Mouse (Mus musculus) erythroblast, adult 5-6 weeks (primary cell): ENCODE measurements around the gene Mllt10. TPM values are rescaled to one million over a fixed set of nuclear protein-coding genes. Genes with fewer than 3 reads are reported as not detected.
A peak's percentile ranks its signal among the peaks of the same experiment; 100 is the strongest.

Source experiments
- ATAC-seq: replicated peaks from 2 replicates; pipeline ENCODE4 v1.8.0; 2016; ENCODE audit warnings: moderate number of reproducible peaks, mild to moderate bottlenecking, moderate TSS enrichment, inconsistent platforms; ENCODE audit not compliant: poor library complexity, low FRiP score, severe bottlenecking
- total RNA-seq, 2 experiments: library from RNA; stranded (forward) in 1 of 2; stranded (reverse) in 1 of 2; fragments of 150-400 nt in 1 of 2; fragments of 200-764, 138-1000 nt in 1 of 2; gene quantifications; 2 replicates each; pipeline versions ENCODE4 v1.2.3 to v1.2.4; 2015 to 2017; ENCODE audit warnings: low replicate concordance in 2 of 2

Mllt10 gene
- total RNA-seq (2015; ENCODE audit: low replicate concordance) (20.8 and 27.4 TPM in 2 replicates), total RNA-seq (2017; ENCODE audit: low replicate concordance) (18.1 and 18.3 TPM in 2 replicates)

DNA sequence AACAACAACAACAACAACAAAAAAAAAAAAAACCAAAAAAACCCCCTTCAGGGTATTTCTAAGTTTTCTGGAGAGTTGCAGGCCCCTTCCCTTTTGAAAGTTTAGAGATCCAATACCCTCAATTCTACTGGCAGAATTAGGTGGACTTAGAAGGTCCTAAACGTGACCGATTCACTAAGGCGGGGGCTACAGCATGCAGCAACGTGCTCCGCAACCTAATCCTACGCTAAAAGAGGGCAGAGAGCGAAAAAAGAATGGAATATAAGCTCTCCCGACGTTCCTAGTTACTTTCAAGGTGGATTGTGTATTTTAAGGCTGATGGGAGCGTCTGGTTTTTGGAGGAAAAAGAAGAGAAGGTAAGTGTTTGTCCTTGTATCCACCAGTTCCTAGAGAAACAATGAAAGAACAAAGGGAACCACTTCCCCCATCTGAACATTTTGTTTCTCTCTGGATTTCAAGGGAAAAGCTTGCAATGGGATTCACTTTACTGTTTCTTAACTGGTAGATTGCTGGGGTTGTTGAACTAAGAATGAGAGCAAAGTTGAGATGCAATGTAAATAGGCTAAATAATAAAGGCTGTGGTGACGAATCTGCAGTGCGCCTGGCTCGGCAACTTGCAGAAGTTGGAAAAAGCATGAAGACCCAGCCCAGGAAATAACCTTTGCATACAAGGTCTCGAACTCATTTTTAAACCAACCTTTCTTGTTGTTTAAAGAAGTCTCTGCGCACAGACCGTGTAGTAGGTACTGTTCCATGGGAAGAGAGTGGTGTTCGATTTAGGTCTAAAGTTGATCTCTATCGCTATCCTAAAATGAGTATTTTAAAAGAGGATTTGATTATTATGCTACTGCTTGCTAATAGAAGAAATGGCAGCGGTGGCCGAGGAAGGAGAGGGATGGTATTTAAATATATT, at the start of gene Mllt10:
Gene Mllt10, plus strand, starts transcription at position 222 of the 913 bp plus-strand sequence.
- no peak for ATAC-seq

DNA sequence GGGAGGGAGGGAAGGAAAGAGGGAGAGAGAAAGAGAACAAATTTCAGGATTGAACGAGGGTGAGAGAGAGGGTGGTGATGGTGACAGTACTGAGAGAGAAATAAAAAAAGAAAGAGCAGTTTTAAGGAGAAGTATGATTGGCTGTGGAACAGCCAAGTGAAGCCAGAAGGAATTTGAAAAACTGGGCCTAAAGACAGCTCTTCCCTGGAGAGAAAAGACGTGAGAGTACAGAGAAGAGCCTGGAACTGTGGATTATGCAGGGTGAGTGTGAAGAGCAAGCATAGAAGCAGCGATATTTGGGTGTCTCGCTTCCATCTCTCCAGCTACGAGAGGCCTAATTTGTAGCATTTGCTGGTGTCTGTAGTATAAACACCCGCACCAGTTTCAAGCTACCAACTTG, 43.8 kb upstream of the Mllt10 start:
- ATAC-seq: no peak

- ATAC-seq: no peak
These were observed 42.2 kb upstream of the Mllt10 start for GRCm38 (mm10) chr2:18012866-18013265.

DNA sequence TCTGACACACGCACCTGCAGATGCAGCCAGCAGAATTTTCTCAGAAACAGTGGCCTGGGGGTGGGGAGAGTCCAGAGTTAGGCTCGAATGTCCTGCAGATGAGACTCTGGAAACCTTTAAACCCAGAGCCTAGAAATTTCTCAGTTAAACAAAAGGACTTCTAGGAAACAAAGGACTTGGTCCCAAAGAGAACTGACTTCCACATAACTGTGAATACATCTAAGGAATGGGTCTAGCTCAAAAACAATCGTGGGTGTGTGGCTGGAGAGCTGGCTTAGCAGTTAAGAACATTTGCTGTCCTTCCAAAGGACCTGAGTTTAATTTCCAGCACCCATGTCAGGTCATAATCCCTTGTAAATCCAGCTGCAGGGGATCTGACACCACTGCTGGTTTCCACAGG, 39.5 kb upstream of the Mllt10 start:
- ATAC-seq: no peak

GRCm38 (mm10) chr2:18016639-18017038, 38.4 kb upstream of the Mllt10 start:
- no peak for ATAC-seq

GRCm38 (mm10) chr2:18017321-18017720, 37.7 kb upstream of the Mllt10 start:
- no peak for ATAC-seq

- no peak for ATAC-seq
These were observed 35.9 kb upstream of the Mllt10 start for GRCm38 (mm10) chr2:18019122-18019521.

DNA sequence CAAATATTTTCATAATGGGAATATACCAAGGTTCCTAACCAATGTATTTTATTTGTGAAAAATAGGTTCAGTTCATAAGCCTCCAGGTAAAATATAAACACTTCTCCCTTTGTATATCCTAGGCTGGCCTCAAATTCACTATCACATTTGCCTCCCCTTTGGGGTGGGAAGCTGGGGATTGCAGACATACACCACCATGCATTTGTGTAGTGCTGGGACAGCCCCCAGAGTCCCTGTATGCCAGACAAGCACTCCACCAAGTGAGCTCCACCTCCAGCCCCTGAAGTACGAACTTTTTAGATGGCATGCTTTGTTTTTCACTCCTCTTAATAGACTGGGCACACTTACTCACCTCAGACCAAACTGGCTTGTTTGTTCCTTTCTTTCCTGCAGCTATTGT, 32.2 kb upstream of the Mllt10 start:
- ATAC-seq: no peak

DNA sequence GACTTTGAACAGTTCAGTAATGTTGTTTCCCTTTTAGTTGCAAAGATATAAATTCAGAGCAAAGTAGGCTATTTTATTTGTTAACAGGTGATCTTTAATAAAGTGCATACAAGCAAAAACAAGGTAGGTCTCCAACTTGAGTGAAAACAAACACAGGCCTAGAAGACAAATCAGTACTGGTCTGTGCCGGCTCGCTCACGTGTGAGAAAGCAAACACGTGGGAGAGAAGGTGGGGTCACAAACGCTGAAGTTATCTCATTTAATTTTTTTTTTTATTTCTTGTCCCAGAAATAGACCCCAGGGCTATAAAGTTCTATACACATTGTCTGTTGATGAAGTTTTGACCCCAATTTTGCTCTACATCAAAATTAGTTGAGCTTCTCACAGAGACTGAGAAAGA, 29.9 kb upstream of the Mllt10 start:
- no peak for ATAC-seq

- no peak for ATAC-seq
These were observed 29.3 kb upstream of the Mllt10 start for GRCm38 (mm10) chr2:18025781-18026115.

DNA sequence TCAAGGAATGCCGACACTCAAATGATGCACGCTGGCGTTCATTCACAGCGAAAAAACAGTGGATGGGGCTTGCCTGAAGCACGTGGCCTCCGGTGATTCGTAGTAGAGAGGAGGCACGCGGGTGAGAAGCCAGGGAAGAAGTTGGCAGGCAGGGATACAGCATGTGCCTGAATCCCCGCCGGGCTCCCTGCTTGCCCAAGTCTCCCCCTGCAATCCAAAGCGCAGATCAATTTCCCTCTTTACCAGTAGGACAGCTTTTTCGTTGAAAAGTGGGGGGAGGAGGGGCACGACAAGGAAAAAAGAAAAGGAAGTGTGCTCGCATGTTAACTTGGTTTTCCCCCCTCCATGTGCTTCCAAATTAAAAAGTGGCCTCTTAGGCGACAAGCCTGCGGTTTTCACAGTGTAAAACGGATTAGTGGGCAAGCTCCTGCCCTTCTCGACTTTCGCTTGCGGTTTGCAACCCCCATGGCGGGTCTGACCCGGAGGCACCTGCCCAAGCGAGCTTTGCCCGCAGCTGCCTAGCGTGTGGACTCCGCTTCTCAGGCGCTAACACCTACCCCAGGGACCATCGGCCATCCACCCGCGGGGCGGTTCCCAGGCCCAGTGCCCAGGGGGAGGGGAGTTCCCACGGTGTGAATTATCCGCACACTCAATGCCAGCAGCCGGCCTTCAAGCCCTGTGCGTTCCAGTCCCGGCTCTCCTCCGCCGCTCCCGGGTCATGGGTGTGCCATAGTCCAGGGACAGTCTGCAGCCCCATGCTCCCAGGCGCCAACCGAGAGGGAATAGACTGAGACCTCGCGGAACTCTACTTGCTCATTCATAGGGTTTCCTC, 28.7 kb upstream of the Mllt10 start:
- ATAC-seq: no peak

- ATAC-seq: peak; percentile 89
These were observed 27.4 kb upstream of the Mllt10 start for GRCm38 (mm10) chr2:18027448-18028139.

DNA sequence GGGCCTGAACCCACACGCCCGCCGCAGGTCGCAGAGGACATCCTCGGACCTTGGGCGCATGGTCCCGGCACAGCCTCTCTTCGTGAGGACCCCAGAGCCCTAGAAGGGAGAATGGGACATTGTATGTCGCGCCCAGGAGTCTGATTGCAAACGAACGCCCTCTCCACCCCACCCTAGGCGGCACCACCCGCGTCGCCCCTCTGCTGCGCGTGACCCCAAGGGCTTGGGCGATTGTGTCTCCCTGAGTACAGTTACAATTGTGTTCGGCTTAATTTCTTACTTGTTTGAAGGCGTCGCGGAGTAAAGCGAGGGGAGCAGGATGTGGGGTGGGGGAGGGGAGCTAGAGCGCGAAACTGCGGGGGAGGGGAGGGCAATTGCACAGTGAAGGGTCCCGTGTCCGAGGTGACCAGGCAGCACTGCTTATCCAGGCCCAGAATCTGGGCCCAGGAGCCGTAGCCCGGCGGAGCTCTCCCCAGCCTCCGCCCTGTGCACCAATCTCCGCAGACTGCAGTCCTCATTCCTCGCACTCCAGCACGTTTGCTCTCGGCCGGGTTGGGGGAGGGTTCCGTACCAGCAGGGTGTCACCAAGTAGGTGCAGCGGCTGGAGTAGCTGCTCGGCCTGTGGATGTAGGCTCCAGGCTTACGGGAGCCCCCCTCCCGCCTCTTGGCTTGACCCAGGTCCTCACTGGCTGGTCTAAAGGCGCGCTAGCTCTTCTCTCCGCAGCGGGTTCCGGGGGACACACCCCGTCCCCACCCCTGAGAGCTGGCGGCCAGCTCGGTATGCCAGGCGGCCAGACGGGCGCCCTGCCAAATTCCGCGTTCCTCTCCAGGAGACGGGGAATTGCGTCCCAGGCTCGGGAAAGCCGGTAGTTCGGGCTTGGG, 26.7 kb upstream of the Mllt10 start:
- ATAC-seq: peak; percentile 41

GRCm38 (mm10) chr2:18029656-18030055, 25.4 kb upstream of the Mllt10 start:
- ATAC-seq: no peak

DNA sequence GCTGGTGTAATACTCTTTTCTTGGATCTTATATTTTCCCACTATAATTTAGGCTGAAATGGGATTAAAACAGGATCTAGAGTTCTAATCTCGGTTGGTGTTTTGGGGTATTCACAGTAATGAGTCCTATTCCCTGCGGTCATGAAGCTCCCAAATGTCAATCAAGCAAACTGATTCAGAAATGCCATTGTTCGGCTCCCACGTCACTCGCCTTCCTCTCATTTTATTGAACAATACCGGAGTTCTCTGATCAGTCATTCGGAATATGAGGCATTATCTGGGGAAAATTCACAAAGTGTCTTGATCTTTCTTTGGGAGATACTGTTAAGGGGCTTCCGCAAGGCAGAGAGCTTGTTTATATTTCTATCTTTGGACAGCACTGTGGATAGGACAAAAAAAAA, 24.5 kb upstream of the Mllt10 start:
- no peak for ATAC-seq

GRCm38 (mm10) chr2:18031271-18031821, 23.7 kb upstream of the Mllt10 start:
- ATAC-seq: no peak

DNA sequence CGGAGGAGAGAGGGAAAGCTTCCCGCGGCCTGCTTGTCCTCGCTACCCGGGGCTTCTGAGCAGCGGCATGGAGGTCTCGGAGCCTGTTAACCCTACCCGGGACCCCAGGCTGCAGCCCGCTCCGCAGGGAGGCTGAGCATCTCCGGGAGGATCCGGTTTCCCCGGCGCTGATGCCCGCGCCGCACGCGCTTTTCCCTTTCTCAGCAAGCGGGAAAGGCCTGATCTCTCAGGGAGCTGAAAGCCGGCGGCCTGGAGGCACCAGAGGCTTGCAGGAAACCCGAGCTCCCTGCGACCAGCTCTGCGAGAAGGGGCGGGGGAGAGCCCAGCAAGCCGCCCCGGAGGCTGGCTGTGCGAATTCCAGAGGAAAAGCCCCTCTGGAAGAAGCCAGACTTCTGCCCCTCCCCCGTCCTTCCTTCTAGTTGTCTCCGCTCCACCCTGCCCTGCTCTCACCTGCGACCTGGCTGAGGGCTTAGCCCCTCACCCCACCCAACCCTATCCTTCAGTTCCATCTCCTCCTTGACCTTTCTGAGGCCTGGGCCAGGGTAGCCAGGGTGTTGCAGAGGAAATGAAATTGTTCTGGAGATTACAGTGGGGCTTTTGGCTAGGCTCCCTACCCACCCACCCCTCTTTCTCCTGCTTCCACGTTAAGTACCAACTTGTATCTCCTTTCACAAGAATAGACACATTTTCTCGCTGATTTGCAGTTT, 23.1 kb upstream of the Mllt10 start:
- ATAC-seq: no peak

- no peak for ATAC-seq
These were observed 22.5 kb upstream of the Mllt10 start for GRCm38 (mm10) chr2:18032538-18032895.
